Mouse (Mus musculus) embryo, embryonic 11.5 days (tissue): ENCODE measurements at regions not wholly inside any gene's neighbourhood (a gene's known extent, or its start where the extent isn't known, plus 50 kb on each side); places are given as distances from the start of the nearest gene placed in this dataset.

Experiments used
- DNase-seq: peaks from one replicate; pipeline ENCODE4 v3.0.0-alpha.2; 2012; ENCODE audit warnings: low read depth, low spot score

DNA sequence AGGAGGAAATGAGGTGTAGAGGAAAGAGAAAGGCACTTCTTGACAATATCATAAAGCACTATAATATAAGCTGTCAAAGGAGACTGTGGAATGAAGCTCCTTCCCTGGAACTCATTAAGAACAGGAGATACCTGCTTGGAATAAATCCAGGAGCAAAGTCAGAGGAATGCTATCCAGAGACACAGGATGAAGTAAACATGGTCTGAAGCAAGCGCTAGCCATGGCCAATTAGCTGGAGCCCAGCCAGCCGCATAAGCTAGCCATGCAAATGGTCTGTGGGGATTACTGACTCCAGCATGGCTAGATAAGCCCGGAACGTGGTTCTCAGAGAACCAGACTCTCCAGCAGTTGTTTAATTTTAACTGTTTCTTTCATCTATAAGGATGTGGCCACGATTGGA is 54.9 kb upstream of the Gpc3 start:
- no peak for DNase-seq

- peak; percentile 35 for DNase-seq
These were observed 65.3 kb upstream of the Gpc3 start for GRCm38 (mm10) chrX:52679045-52679444.

DNA sequence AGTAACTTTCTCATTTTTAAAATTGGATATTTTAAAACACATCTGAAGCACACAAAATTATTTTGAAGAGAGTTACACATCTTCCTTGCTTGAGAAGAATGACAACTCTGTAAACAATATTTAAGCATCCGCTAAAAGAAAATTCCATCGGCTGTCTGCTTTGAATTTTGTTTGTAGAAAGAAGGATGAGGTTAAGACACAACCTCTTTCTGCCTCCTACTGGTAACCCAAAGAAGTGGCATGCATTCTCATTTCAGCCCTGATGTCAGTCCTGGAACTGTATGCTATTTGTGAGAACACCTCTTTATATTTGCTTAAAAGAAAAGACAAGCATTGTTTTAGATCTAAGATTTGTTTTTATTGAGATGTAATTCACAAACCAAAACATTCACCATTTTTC is 80.6 kb upstream of the Gpc3 start:
- DNase-seq: no peak

DNA sequence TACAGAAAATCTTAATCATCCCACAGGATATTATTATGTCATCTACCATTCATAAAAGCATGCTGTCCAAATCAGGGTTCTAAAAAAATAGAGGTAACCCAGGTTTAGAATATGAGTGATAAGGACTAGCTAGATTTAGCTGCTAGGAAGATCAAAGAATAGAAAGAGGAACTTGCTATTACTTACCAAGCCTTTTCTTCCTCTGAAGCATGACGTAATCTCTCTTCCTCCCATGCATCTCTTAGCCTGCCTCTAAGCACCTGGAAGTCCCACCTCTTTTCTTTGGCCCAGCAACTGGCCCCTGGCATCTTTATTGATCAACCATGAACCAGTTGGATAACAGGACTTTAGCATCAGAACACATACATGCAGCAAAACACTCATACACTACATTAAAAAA is 85.9 kb upstream of the Gpc3 start:
- no peak for DNase-seq

DNA sequence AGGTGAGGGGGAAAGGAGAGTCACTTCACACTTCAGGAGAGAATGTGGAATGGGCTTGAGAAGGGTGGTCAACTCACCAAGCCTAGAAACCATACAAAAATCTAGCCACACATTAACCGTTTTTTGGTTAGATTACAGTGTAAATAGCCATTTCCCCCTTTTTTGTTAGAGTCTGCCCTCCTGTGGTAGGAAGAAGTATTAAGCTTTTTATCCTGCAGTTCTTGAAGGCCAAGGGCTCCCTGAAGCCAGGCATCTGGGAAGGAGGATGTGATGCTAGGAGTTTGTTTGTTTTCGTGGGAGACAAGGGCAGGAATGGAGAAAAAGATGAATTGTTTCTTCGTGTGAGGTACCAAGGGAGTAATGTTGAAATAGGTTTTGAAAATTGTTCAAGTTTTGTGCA is 73.5 kb upstream of the Ccdc160 start:
- DNase-seq: no peak

GRCm38 (mm10) chrX:52738116-52738515 is 52.9 kb upstream of the Ccdc160 start:
- DNase-seq: no peak
